Comparison of ENCODE assay signal across 10 mouse cellular contexts in genomic region chr4:155215203-155215602, GRCm38 (mm10). TPM values are rescaled to one million over a fixed set of nuclear protein-coding genes. Genes with fewer than 3 reads are reported as not detected.
DNase-seq lines count a peak whose midpoint lies in the region; ATAC-seq and TF ChIP-seq lines count a peak whose summit lies in the region.
"Had no signal": no experiment of that assay in that cellular context is flagged by ENCODE, and none has a peak within 500 bp of the region (broad histone marks: within the 10 kb centered on the region; RNA-seq: fewer than 3 reads in every experiment).

No protein-coding gene starts in this region.

- 0 out of 2 replicates have a peak overlapping the region, but pooled peaks have one; percentile 8 for H3K9ac ChIP-seq in midbrain, embryonic 12.5 days (replicated peaks)
- no peak overlapping the region for H3K9ac ChIP-seq in hindbrain, embryonic 15.5 days

- peaks cover 80% of the 10 kb centered on the region for H3K4me1 ChIP-seq in midbrain, embryonic 12.5 days
- H3K4me1 ChIP-seq in midbrain, embryonic 10.5 days, result peaks cover 75% of the 10 kb centered on the region
- H3K4me1 ChIP-seq in hindbrain, embryonic 15.5 days (replicated peaks), result peaks cover 88% of the 10 kb centered on the region
- H3K4me1 ChIP-seq in olfactory bulb, adult 2 months (ENCODE audit: control insufficient read depth, insufficient read depth, low read length), result peaks cover 83% of the 10 kb centered on the region

- no peaks in the 10 kb centered on the region for H3K9me3 ChIP-seq in midbrain, embryonic 12.5 days
- no peaks in the 10 kb centered on the region for H3K9me3 ChIP-seq in midbrain, embryonic 10.5 days (replicated peaks)
- no peaks in the 10 kb centered on the region for H3K9me3 ChIP-seq in hindbrain, embryonic 15.5 days

- ATAC-seq in midbrain, embryonic 12.5 days (ENCODE audit: low FRiP score, low read depth), result no peak
- ATAC-seq in hindbrain, embryonic 15.5 days (ENCODE audit: low FRiP score, low read depth), result no peak
- no peak for ATAC-seq in cerebellum, adult (ENCODE audit: insufficient number of reproducible peaks, low FRiP score, low TSS enrichment)

- H3K36me3 ChIP-seq in midbrain, embryonic 12.5 days, result no peaks in the 10 kb centered on the region
- peaks cover 55% of the 10 kb centered on the region for H3K36me3 ChIP-seq in midbrain, embryonic 10.5 days
- H3K36me3 ChIP-seq in hindbrain, embryonic 15.5 days, result no peaks in the 10 kb centered on the region

- no peak for TF ChIP-seq POLR2A in olfactory bulb, adult 2 months (IDR thresholded peaks at IDR 0.05; ENCODE audit: insufficient read depth, low read depth, low read length)

- H3K27ac ChIP-seq in gastrocnemius, adult 2 months, result peak overlapping the region; percentile 86
- no peak overlapping the region for H3K27ac ChIP-seq in midbrain, embryonic 12.5 days (replicated peaks)
- H3K27ac ChIP-seq in midbrain, embryonic 10.5 days (replicated peaks), result no peak overlapping the region
- peak overlapping the region; percentile 54; the same call in 1 of the 2 replicates for H3K27ac ChIP-seq in hindbrain, embryonic 15.5 days (replicated peaks)
- 0 out of 2 replicates have a peak overlapping the region, but pooled peaks have one; percentile 0 for H3K27ac ChIP-seq in olfactory bulb, adult 2 months (ENCODE audit: insufficient read depth, low read depth, low read length)
- H3K27ac ChIP-seq: macrophage had no signal

- H3K27me3 ChIP-seq in midbrain, embryonic 12.5 days, result no peaks in the 10 kb centered on the region
- no peaks in the 10 kb centered on the region for H3K27me3 ChIP-seq in midbrain, embryonic 10.5 days (ENCODE audit: low read depth, poor library complexity, severe bottlenecking)
- H3K27me3 ChIP-seq in hindbrain, embryonic 15.5 days, result no peaks in the 10 kb centered on the region

- no peak for DNase-seq in gastrocnemius, adult 2 months
- DNase-seq in gastrocnemius, adult 8-10 months (ENCODE audit: low spot score in 2 of 2), result no peak
- DNase-seq in midbrain, embryonic 10.5 days (ENCODE audit: low spot score), result no peak
- DNase-seq in layer of hippocampus, adult 8-10 months (ENCODE audit: low spot score in 2 of 2), result no peak
- DNase-seq: B cell, adult 2 months had no signal

- no peak for TF ChIP-seq CTCF in gastrocnemius, adult 2 months (IDR thresholded peaks at IDR 0.05)
- TF ChIP-seq CTCF in olfactory bulb, adult 2 months (IDR thresholded peaks at IDR 0.05; ENCODE audit: insufficient read depth, low read depth, low read length), result no peak

- intact Hi-C loops in gastrocnemius, adult 2 months (cut with DNase I), result no loop called here

- 65% methylated on average over 9 of the region's 9 CpGs for WGBS in midbrain, embryonic 12.5 days
- 71% methylated on average over 9 of the region's 9 CpGs for WGBS in midbrain, embryonic 10.5 days
- 50% methylated on average over 9 of the region's 9 CpGs for WGBS in hindbrain, embryonic 15.5 days
- 31% methylated on average over 9 of the region's 9 CpGs for WGBS in olfactory bulb, adult 2 months

- H3K4me2 ChIP-seq in midbrain, embryonic 12.5 days (replicated peaks), result no peak overlapping the region
- H3K4me2 ChIP-seq in hindbrain, embryonic 15.5 days, result peak overlapping the region; percentile 31; the same call in 1 of the 2 replicates

- peak overlapping the region; percentile 94 for H3K4me3 ChIP-seq in gastrocnemius, adult 2 months
- H3K4me3 ChIP-seq in midbrain, embryonic 12.5 days, result no peak overlapping the region
- no peak overlapping the region for H3K4me3 ChIP-seq in midbrain, embryonic 10.5 days
- H3K4me3 ChIP-seq in hindbrain, embryonic 15.5 days, result no peak overlapping the region
- H3K4me3 ChIP-seq in olfactory bulb, adult 2 months (ENCODE audit: insufficient read depth, low read depth, low read length), result no peak overlapping the region

RNA-seq across cellular contexts. Expression of gene Ski, which starts 7.2 kb away (rescaled TPM):
- 10 to 100 TPM; 28.5 to 35.6 TPM for total RNA-seq in gastrocnemius, adult 2 months (2021)
- 10 to 100 TPM; 25.8 to 29.6 (median 28.3) TPM for total RNA-seq in gastrocnemius, adult 8-10 months (2022)
- 11.2 and 12.2 TPM in 2 replicates for polyA plus RNA-seq in midbrain, embryonic 12.5 days (2016; fragmentation: Nextera tagmentation; extraction: Ambion mirVana)
- polyA plus RNA-seq in midbrain, embryonic 10.5 days (2016; fragmentation: Nextera tagmentation; extraction: Ambion mirVana), result 8.9 and 10.1 TPM in 2 replicates
- 11.3 and 11.9 TPM in 2 replicates for polyA plus RNA-seq in hindbrain, embryonic 15.5 days (2015; fragmentation: Nextera tagmentation; extraction: Ambion mirVana)
- polyA plus RNA-seq in olfactory bulb, adult 2 months (2012; ENCODE audit: insufficient read depth, insufficient read length, low replicate concordance, missing spikeins), result not detected in 2 replicates
- 100 to 1,000 TPM; 122 to 130 (median 125) TPM for total RNA-seq in layer of hippocampus, adult 8-10 months (2022)

RNA-seq across cellular contexts. Expression of gene Faap20, which starts 34.4 kb away (rescaled TPM):
- total RNA-seq in gastrocnemius, adult 2 months (2021), result 1 to 10 TPM; 4.6 to 6.1 TPM
- 1 to 10 TPM; 3.6 to 6.8 (median 5.0) TPM for total RNA-seq in gastrocnemius, adult 8-10 months (2022)
- 102 TPM in 2 replicates for polyA plus RNA-seq in midbrain, embryonic 12.5 days (2016; fragmentation: Nextera tagmentation; extraction: Ambion mirVana)
- polyA plus RNA-seq in midbrain, embryonic 10.5 days (2016; fragmentation: Nextera tagmentation; extraction: Ambion mirVana), result 118 and 120 TPM in 2 replicates
- polyA plus RNA-seq in hindbrain, embryonic 15.5 days (2015; fragmentation: Nextera tagmentation; extraction: Ambion mirVana), result 73.8 and 75.7 TPM in 2 replicates
- polyA plus RNA-seq in olfactory bulb, adult 2 months (2012; ENCODE audit: insufficient read depth, insufficient read length, low replicate concordance, missing spikeins), result not detected in 2 replicates
- 10 to 100 TPM; 24.1 to 35.0 (median 31.4) TPM for total RNA-seq in layer of hippocampus, adult 8-10 months (2022)

Comparison
In these comparisons a context has a peak if more than half of its experiments do, and no peak if none do; other contexts are left out.
1. H3K27ac ChIP-seq: peak in gastrocnemius, adult 2 months (single experiment), hindbrain, embryonic 15.5 days (single experiment) and olfactory bulb, adult 2 months (single experiment); none in midbrain, embryonic 12.5 days (single experiment) and midbrain, embryonic 10.5 days (single experiment).
2. RNA of gene Faap20, which starts 34.4 kb away (polyA plus RNA-seq): 118 to 120 TPM in midbrain, embryonic 10.5 days, 102 TPM in midbrain, embryonic 12.5 days and 73.8 to 75.7 TPM in hindbrain, embryonic 15.5 days; not detected in olfactory bulb, adult 2 months; every median in the first group is over 10 times any median in the second.